18 mouse cellular contexts compared by ENCODE assay signal in genomic region chr16:35755502-35756334, GRCm38 (mm10). TPM values are rescaled to one million over a fixed set of nuclear protein-coding genes. Genes with fewer than 3 reads are reported as not detected.
DNase-seq lines count a peak whose midpoint lies in the region; ATAC-seq and TF ChIP-seq lines count a peak whose summit lies in the region.
"Had no signal": no experiment of that assay in that cellular context is flagged by ENCODE, and none has a peak within 500 bp of the region (broad histone marks: within the 10 kb centered on the region; RNA-seq: fewer than 3 reads in every experiment).

No protein-coding gene starts in this region.

- no peak for TF ChIP-seq POLR2A in lung, adult 2 months (IDR thresholded peaks at IDR 0.05; ENCODE audit: borderline replicate concordance, extremely low read depth, low read depth, low read length)

- no peak overlapping the region for H3K4me3 ChIP-seq in limb, embryonic 15.5 days
- no peak overlapping the region for H3K4me3 ChIP-seq in limb, embryonic 10.5 days
- peak overlapping the region; percentile 12 for H3K4me3 ChIP-seq in megakaryocyte, embryonic 14.5 days (replicated peaks)
- H3K4me3 ChIP-seq in lung, adult 2 months (replicated peaks; ENCODE audit: extremely low read depth, low read depth, low read length): no peak overlapping the region
- H3K4me3 ChIP-seq: kidney, embryonic 15.5 days; stomach, embryonic 15.5 days had no signal

- 67% methylated on average over 6 of the region's 6 CpGs for WGBS in limb, embryonic 15.5 days
- 88% methylated on average over 6 of the region's 6 CpGs for WGBS in limb, embryonic 10.5 days
- WGBS in lung, adult 2 months: 41% methylated on average over 6 of the region's 6 CpGs

- H3K27ac ChIP-seq in limb, embryonic 15.5 days: 0 out of 2 replicates have a peak overlapping the region, but pooled peaks have one; percentile 17
- H3K27ac ChIP-seq in limb, embryonic 10.5 days: no peak overlapping the region
- H3K27ac ChIP-seq: kidney, embryonic 15.5 days; stomach, embryonic 15.5 days had no signal

- 0 out of 2 replicates have a peak, but pooled peaks cover 3% of the 10 kb centered on the region for H3K4me1 ChIP-seq in limb, embryonic 15.5 days
- H3K4me1 ChIP-seq in limb, embryonic 10.5 days: peaks cover 11% of the 10 kb centered on the region; the same call in 1 of the 2 replicates
- peaks cover 8% of the 10 kb centered on the region; the same call in 1 of the 2 replicates for H3K4me1 ChIP-seq in megakaryocyte, embryonic 14.5 days
- H3K4me1 ChIP-seq in lung, adult 2 months (ENCODE audit: control insufficient read depth, insufficient read depth, low read length): peaks cover 5% of the 10 kb centered on the region
- H3K4me1 ChIP-seq: kidney, embryonic 15.5 days; stomach, embryonic 15.5 days had no signal

- no peaks in the 10 kb centered on the region for H3K36me3 ChIP-seq in limb, embryonic 15.5 days
- no peaks in the 10 kb centered on the region for H3K36me3 ChIP-seq in limb, embryonic 10.5 days
- no peaks in the 10 kb centered on the region for H3K36me3 ChIP-seq in megakaryocyte, embryonic 14.5 days (replicated peaks; ENCODE audit: low read length)
- H3K36me3 ChIP-seq: kidney, embryonic 15.5 days; stomach, embryonic 15.5 days had no signal

- H3K9ac ChIP-seq in limb, embryonic 15.5 days: no peak overlapping the region
- H3K9ac ChIP-seq: kidney, embryonic 15.5 days; stomach, embryonic 15.5 days had no signal

- no peaks in the 10 kb centered on the region for H3K27me3 ChIP-seq in limb, embryonic 15.5 days
- no peaks in the 10 kb centered on the region for H3K27me3 ChIP-seq in limb, embryonic 10.5 days (ENCODE audit: low read depth, poor library complexity, severe bottlenecking)
- peaks cover 12% of the 10 kb centered on the region for H3K27me3 ChIP-seq in megakaryocyte, embryonic 14.5 days (replicated peaks)
- H3K27me3 ChIP-seq: kidney, embryonic 15.5 days; Patski; stomach, embryonic 15.5 days had no signal

- ATAC-seq in limb, embryonic 15.5 days (ENCODE audit: insufficient number of reproducible peaks, low FRiP score, low TSS enrichment, low read depth): no peak
- peak; percentile 58 to 67; a peak in 2 of 4 replicates for ATAC-seq in hematopoietic stem cell, adult 5-6 weeks (replicated peaks in 1 of 2; ENCODE audit: insufficient read depth in 1 of 2, low FRiP score in 2 of 2, low TSS enrichment in 1 of 2, low read depth in 1 of 2, poor library complexity in 2 of 2, severe bottlenecking in 2 of 2)
- ATAC-seq: CD4-positive, CD25-positive, alpha-beta regulatory T cell, adult 4 months; Patski had no signal

- H3K9me3 ChIP-seq in limb, embryonic 15.5 days: no peaks in the 10 kb centered on the region
- H3K9me3 ChIP-seq in limb, embryonic 10.5 days (replicated peaks): no peaks in the 10 kb centered on the region
- H3K9me3 ChIP-seq in megakaryocyte, embryonic 14.5 days: no peaks in the 10 kb centered on the region
- H3K9me3 ChIP-seq: kidney, embryonic 15.5 days; stomach, embryonic 15.5 days had no signal

- no peak for DNase-seq in limb, embryonic 10.5 days (ENCODE audit: low spot score)
- DNase-seq in adipocyte (ENCODE audit: low spot score): peak; percentile 39
- DNase-seq in kidney, adult 9 months: no peak
- DNase-seq in lung, adult 2 months: no peak
- DNase-seq in thymus, postnatal 0 days (ENCODE audit: low spot score): no peak
- DNase-seq: cerebellum, adult 18-20 months; embryo, embryonic 11 days; heart, postnatal 14 days; lung, postnatal 14 days; right cerebral cortex, postnatal 4 days; thymus, postnatal 25 days had no signal

- H3K4me2 ChIP-seq in limb, embryonic 15.5 days: no peak overlapping the region
- H3K4me2 ChIP-seq: kidney, embryonic 15.5 days; stomach, embryonic 15.5 days had no signal

- no peak for TF ChIP-seq CTCF in lung, adult 2 months (IDR thresholded peaks at IDR 0.05; ENCODE audit: insufficient read depth, low read length)

RNA-seq across cellular contexts. Expression of gene Dirc2, which starts 13.4 kb away (rescaled TPM):
- polyA plus RNA-seq in limb, embryonic 15.5 days (2015; fragmentation: Nextera tagmentation; extraction: Ambion mirVana): 9.6 and 13.1 TPM in 2 replicates
- 10.7 and 13.3 TPM in 2 replicates for polyA plus RNA-seq in limb, embryonic 10.5 days (2016; fragmentation: Nextera tagmentation; extraction: Ambion mirVana)
- total RNA-seq in hematopoietic stem cell, adult 5-6 weeks (2017): 7.9 and 10.0 TPM in 2 replicates
- polyA plus RNA-seq in megakaryocyte, embryonic 14.5 days (2012; ENCODE audit: insufficient read depth, low replicate concordance): 0.97 TPM in 1 of 2 replicates, not detected in the other
- 31.8 and 41.7 TPM in 2 replicates for polyA plus RNA-seq in lung, adult 2 months (2012; rRNA removed)
- polyA plus RNA-seq in thymus, postnatal 0 days (2015; fragmentation: Nextera tagmentation; extraction: Ambion mirVana): 10.6 and 11.4 TPM in 2 replicates

RNA-seq across cellular contexts. Expression of gene Hspbap1, which starts 14.5 kb away (rescaled TPM):
- polyA plus RNA-seq in limb, embryonic 15.5 days (2015; fragmentation: Nextera tagmentation; extraction: Ambion mirVana): 12.1 and 12.4 TPM in 2 replicates
- polyA plus RNA-seq in limb, embryonic 10.5 days (2016; fragmentation: Nextera tagmentation; extraction: Ambion mirVana): 27.1 and 34.4 TPM in 2 replicates
- 2.4 TPM in 2 replicates for total RNA-seq in hematopoietic stem cell, adult 5-6 weeks (2017)
- polyA plus RNA-seq in megakaryocyte, embryonic 14.5 days (2012; ENCODE audit: insufficient read depth, low replicate concordance): 5.1 TPM in 1 of 2 replicates, not detected in the other
- polyA plus RNA-seq in lung, adult 2 months (2012; rRNA removed): 4.2 and 5.8 TPM in 2 replicates
- polyA plus RNA-seq in thymus, postnatal 0 days (2015; fragmentation: Nextera tagmentation; extraction: Ambion mirVana): 17.1 and 18.5 TPM in 2 replicates
